Mouse (Mus musculus): ENCODE results near the gene Slc30a1. TPM values are rescaled to one million over a fixed set of nuclear protein-coding genes. Genes with fewer than 3 reads are reported as not detected.
A peak's percentile ranks its signal among the peaks of the same experiment; 100 is the strongest.

Gene Slc30a1
- polyA plus RNA-seq, 1 experiment from 2014 or later, result 4.5 TPM

DNA sequence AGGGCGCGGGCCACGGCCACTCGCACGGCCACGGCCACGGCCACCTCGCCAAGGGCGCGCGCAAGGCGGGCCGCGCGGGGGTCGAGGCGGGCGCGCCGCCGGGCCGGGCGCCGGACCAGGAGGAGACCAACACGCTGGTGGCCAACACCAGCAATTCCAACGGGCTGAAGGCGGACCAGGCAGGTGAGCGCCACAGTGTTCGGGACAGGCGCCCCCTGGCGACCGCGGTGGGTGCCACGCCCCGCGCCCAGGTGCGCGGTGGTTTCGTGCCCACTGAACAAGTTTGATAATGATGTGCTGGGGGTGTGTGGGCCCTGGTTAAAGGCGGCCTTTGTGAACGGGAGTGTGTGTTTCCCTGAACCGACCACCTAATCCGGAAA lies 854 bp downstream of the Slc30a1 start:
- Histone ChIP-seq H3K4me3 (replicated peaks) (peak overlapping the region; percentile 69), H3K9ac (peak overlapping the region; percentile 74), H3K4me2 (replicated peaks) (peak overlapping the region; percentile 95), H3K4me1 (replicated peaks) (peaks cover 32% of the 10 kb centered on the region), H3K9me3 (no peaks in the 10 kb centered on the region), H3K27me3 (replicated peaks) (no peaks in the 10 kb centered on the region), H3K27ac (peak overlapping the region; percentile 89), H3K36me3 (peaks cover 7% of the 10 kb centered on the region; the same call in 1 of the 2 replicates)
- WGBS, result under 1% methylated on average over 43 of the region's 43 CpGs
- ATAC-seq, result peak; percentile 56

DNA sequence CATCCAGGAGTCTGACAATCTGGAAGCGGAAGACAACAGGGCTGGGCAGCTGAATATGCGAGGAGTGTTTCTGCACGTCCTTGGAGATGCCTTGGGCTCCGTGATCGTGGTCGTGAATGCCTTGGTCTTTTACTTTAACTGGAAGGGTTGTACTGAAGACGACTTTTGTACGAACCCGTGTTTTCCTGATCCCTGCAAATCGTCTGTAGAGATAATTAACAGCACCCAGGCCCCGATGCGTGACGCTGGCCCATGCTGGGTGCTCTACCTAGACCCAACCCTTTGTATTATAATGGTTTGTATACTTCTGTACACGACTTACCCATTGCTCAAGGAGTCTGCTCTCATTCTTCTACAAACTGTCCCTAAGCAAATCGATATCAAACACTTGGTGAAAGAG lies 2.3 kb downstream of the Slc30a1 start:
- Histone ChIP-seq H3K27ac (no peak overlapping the region), H3K27me3 (replicated peaks) (no peaks in the 10 kb centered on the region), H3K4me1 (replicated peaks) (peaks cover 32% of the 10 kb centered on the region), H3K36me3 (peaks cover 7% of the 10 kb centered on the region; the same call in 1 of the 2 replicates), H3K4me2 (replicated peaks) (peak overlapping the region; percentile 95), H3K9me3 (no peaks in the 10 kb centered on the region), H3K4me3 (replicated peaks) (peak overlapping the region; percentile 69; the same call in 1 of the 2 replicates), H3K9ac (no peak overlapping the region)
- no peak for ATAC-seq
- 81% methylated on average over 15 of the region's 15 CpGs for WGBS

GRCm38 (mm10) chr1:191909316-191909715 lies 2.7 kb downstream of the Slc30a1 start:
- Histone ChIP-seq H3K9me3 (no peaks in the 10 kb centered on the region), H3K36me3 (peaks cover 7% of the 10 kb centered on the region; the same call in 1 of the 2 replicates), H3K4me1 (replicated peaks) (peaks cover 32% of the 10 kb centered on the region), H3K27ac (no peak overlapping the region), H3K4me3 (replicated peaks) (no peak overlapping the region), H3K9ac (no peak overlapping the region), H3K27me3 (replicated peaks) (no peaks in the 10 kb centered on the region), H3K4me2 (replicated peaks) (peak overlapping the region; percentile 95)
- no peak for ATAC-seq
- WGBS, result 94% methylated on average over 14 of the region's 14 CpGs

- H3K4me2 ChIP-seq (replicated peaks), result peak overlapping the region; percentile 95; the same call in 1 of the 2 replicates
- H3K4me3 ChIP-seq (replicated peaks), result no peak overlapping the region
- no peaks in the 10 kb centered on the region for H3K9me3 ChIP-seq
- no peak overlapping the region for H3K27ac ChIP-seq
- H3K4me1 ChIP-seq (replicated peaks), result peaks cover 29% of the 10 kb centered on the region
- H3K9ac ChIP-seq, result no peak overlapping the region
- H3K27me3 ChIP-seq (replicated peaks), result no peaks in the 10 kb centered on the region
- H3K36me3 ChIP-seq, result peaks cover 7% of the 10 kb centered on the region; the same call in 1 of the 2 replicates
- no peak for ATAC-seq
- 54% methylated on average over 3 of the region's 3 CpGs for WGBS
These were observed 4.1 kb downstream of the Slc30a1 start for GRCm38 (mm10) chr1:191910646-191911045.

DNA sequence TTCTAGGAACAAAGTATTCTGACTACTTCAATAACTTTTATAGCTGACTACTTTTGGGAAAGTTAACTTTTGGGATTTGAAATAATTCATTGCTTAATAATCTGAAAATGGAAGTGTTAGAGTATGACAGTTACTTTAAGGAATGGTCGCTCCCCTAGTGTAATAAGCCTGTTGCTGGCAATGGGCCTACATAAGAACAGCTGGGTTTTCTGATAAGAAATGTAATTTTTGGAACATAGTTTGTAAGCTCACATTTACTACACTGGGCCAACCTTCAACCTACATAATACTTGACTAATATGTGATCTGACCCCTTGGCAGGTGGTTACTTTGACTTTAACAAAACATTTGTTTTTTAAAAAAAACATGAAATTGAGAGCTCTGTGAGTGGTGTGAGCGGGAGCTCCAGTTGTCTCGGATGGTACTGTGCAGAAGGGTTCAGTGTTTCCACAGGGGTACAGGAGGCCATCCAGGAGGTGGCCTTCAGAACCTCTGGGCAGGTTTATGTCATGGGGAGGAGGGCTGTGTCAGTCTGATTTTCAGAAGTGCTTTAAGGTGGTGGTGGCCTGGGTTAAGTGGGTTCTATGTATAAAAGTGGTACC lies 4.6 kb downstream of the Slc30a1 start:
- Histone ChIP-seq H3K4me2 (replicated peaks) (peak overlapping the region; percentile 38; the same call in 1 of the 2 replicates), H3K27ac (no peak overlapping the region), H3K36me3 (peaks cover 7% of the 10 kb centered on the region; the same call in 1 of the 2 replicates), H3K4me1 (replicated peaks) (peaks cover 26% of the 10 kb centered on the region), H3K27me3 (replicated peaks) (no peaks in the 10 kb centered on the region), H3K9ac (no peak overlapping the region), H3K4me3 (replicated peaks) (no peak overlapping the region), H3K9me3 (no peaks in the 10 kb centered on the region)
- WGBS, result 65% methylated on average over 3 of the region's 3 CpGs
- ATAC-seq, result no peak

DNA sequence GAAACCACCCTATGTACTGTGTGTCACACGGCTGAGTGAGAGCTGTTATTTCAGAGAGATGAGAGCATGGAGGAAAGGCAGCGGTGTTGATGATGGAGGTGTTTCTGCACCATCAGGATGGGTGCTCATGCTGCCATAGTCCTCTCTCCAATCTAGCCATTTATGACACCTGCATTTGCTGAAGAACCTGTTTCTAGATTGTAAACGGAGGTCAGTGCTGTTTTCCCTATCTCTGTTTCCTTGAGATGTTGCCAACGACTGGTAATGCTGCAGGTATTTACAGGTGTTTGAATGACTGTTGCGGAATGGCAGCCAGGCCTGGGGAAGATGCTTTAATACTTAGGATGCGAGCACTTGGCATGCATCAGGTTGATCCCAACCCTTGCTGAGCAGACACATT lies 8.1 kb downstream of the Slc30a1 start:
- Histone ChIP-seq H3K4me1 (replicated peaks) (peaks cover 10% of the 10 kb centered on the region), H3K4me2 (replicated peaks) (no peak overlapping the region), H3K4me3 (replicated peaks) (no peak overlapping the region), H3K9ac (no peak overlapping the region), H3K27ac (no peak overlapping the region), H3K9me3 (no peaks in the 10 kb centered on the region), H3K27me3 (replicated peaks) (no peaks in the 10 kb centered on the region), H3K36me3 (no peaks in the 10 kb centered on the region)
- WGBS, result 65% methylated on average over 6 of the region's 6 CpGs
- peak; percentile 50 for ATAC-seq

DNA sequence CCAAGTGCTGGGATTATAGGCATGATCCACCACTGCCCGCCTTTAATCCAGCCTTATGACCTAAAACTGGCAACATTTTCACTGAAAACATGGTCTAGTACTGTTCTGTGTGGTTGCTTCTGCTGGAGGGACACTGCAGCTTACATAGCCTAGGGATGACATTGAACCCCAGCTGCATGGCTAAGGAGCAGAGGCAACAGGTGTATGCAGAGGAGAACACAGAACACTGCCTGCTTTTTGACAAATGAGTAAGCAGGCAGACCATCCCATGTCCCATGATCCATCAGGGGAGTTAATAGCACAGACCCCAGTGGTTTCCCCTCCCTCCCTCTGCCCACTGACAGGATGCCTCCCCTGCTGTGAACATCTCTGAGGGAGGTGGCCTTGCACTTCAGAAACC lies 9.0 kb downstream of the Slc30a1 start:
- H3K9ac ChIP-seq, result no peak overlapping the region
- WGBS, result 76% methylated on average over 1 of the region's 1 CpGs
- H3K9me3 ChIP-seq, result no peaks in the 10 kb centered on the region
- no peak overlapping the region for H3K27ac ChIP-seq
- H3K4me3 ChIP-seq (replicated peaks), result no peak overlapping the region
- peaks cover 8% of the 10 kb centered on the region; the same call in 1 of the 2 replicates for H3K4me1 ChIP-seq (replicated peaks)
- H3K27me3 ChIP-seq (replicated peaks), result no peaks in the 10 kb centered on the region
- no peak overlapping the region for H3K4me2 ChIP-seq (replicated peaks)
- no peaks in the 10 kb centered on the region for H3K36me3 ChIP-seq
- no peak for ATAC-seq

DNA sequence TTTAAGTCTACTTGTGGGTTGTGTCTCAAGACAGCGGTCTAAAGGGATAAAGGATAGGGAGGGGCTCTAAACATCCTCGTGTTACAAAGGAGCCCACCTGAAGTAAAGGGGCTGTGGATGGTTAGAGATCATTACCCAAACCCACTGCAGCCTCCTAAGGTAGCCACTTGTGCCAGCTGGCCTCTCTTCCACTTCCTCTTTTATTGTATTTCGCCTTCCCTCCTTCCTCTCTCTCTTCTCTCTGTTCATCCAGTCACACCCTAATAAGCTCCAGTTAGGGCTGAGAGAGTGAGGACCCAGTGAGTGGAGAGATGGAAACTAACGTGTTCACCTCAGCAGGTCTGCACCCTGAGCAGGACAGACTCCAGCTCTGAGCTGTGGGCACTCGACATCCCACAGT lies 10.3 kb downstream of the Slc30a1 start:
- Histone ChIP-seq H3K36me3 (no peaks in the 10 kb centered on the region), H3K4me2 (replicated peaks) (no peak overlapping the region), H3K9ac (no peak overlapping the region), H3K4me1 (replicated peaks) (peaks cover 4% of the 10 kb centered on the region; the same call in 1 of the 2 replicates), H3K9me3 (no peaks in the 10 kb centered on the region), H3K27ac (no peak overlapping the region), H3K27me3 (replicated peaks) (no peaks in the 10 kb centered on the region), H3K4me3 (replicated peaks) (no peak overlapping the region)
- 69% methylated on average over 5 of the region's 5 CpGs for WGBS
- ATAC-seq, result no peak

DNA sequence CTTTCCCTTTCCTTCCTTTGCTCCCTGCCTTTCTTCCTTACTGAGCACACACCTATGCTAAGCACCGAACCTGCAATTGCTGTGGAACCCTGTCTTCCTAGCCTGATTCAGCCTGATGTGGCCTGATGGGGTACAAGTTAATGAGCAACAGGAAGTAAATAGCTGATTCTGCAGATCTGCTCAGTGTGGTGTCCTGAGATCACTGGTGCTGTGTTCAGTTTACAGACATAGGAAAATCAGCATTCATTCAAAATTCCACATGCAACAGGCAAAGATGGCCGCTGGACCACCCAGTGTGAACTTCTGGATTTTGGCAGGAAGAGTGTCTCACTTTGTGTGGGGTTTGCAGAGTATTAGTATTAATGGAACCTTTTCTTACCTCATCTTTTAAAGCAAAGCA lies 12.8 kb downstream of the Slc30a1 start:
- H3K9me3 ChIP-seq, result no peaks in the 10 kb centered on the region
- H3K9ac ChIP-seq, result no peak overlapping the region
- no peak for ATAC-seq
- no peak overlapping the region for H3K27ac ChIP-seq
- no peaks in the 10 kb centered on the region for H3K36me3 ChIP-seq
- 55% methylated on average over 2 of the region's 2 CpGs for WGBS
- 0 out of 2 replicates have a peak, but pooled peaks cover 2% of the 10 kb centered on the region for H3K4me1 ChIP-seq (replicated peaks)
- H3K4me2 ChIP-seq (replicated peaks), result no peak overlapping the region
- H3K27me3 ChIP-seq (replicated peaks), result no peaks in the 10 kb centered on the region
- H3K4me3 ChIP-seq (replicated peaks), result no peak overlapping the region

GRCm38 (mm10) chr1:191921701-191922100 lies 15.1 kb downstream of the Slc30a1 start:
- no peak for ATAC-seq
- Histone ChIP-seq H3K9me3 (no peaks in the 10 kb centered on the region), H3K9ac (no peak overlapping the region), H3K4me2 (replicated peaks) (no peak overlapping the region), H3K4me1 (replicated peaks) (0 out of 2 replicates have a peak, but pooled peaks cover 2% of the 10 kb centered on the region), H3K4me3 (replicated peaks) (no peak overlapping the region), H3K27ac (no peak overlapping the region), H3K27me3 (replicated peaks) (no peaks in the 10 kb centered on the region), H3K36me3 (no peaks in the 10 kb centered on the region)
- WGBS, result 84% methylated on average over 3 of the region's 3 CpGs

GRCm38 (mm10) chr1:191925496-191925895 lies 18.9 kb downstream of the Slc30a1 start:
- WGBS, result 55% methylated on average over 4 of the region's 4 CpGs
- H3K36me3 ChIP-seq, result no peaks in the 10 kb centered on the region
- no peak overlapping the region for H3K4me3 ChIP-seq (replicated peaks)
- no peaks in the 10 kb centered on the region for H3K4me1 ChIP-seq (replicated peaks)
- no peak overlapping the region for H3K9ac ChIP-seq
- no peak for ATAC-seq
- no peak overlapping the region for H3K27ac ChIP-seq
- H3K27me3 ChIP-seq (replicated peaks), result no peaks in the 10 kb centered on the region
- H3K4me2 ChIP-seq (replicated peaks), result no peak overlapping the region
- H3K9me3 ChIP-seq, result no peaks in the 10 kb centered on the region

DNA sequence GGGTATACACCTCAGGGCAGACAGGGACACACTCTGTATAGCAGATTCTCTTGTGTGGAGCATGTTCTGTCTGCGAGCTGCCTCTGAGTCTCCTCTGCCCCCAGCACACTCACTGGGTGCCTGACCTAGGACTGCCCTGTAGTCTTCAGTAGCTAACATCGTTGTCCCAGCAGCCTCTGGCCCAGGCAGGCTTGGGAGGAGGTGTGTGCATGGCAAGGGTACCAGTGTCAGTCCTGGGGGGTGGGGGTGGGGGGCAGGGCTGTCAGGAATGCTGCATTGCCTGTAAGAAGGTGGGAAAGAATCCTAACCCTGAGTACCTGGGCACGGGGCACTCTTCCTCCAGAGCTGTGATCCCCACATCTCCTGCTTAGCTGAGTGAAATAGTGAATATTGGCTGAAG lies 20.1 kb downstream of the Slc30a1 start:
- no peak overlapping the region for H3K27ac ChIP-seq
- H3K4me1 ChIP-seq (replicated peaks), result no peaks in the 10 kb centered on the region
- ATAC-seq, result no peak
- no peak overlapping the region for H3K4me3 ChIP-seq (replicated peaks)
- H3K9ac ChIP-seq, result no peak overlapping the region
- H3K4me2 ChIP-seq (replicated peaks), result no peak overlapping the region
- no peaks in the 10 kb centered on the region for H3K36me3 ChIP-seq
- H3K9me3 ChIP-seq, result no peaks in the 10 kb centered on the region
- no peaks in the 10 kb centered on the region for H3K27me3 ChIP-seq (replicated peaks)
- WGBS, result 62% methylated on average over 3 of the region's 3 CpGs

DNA sequence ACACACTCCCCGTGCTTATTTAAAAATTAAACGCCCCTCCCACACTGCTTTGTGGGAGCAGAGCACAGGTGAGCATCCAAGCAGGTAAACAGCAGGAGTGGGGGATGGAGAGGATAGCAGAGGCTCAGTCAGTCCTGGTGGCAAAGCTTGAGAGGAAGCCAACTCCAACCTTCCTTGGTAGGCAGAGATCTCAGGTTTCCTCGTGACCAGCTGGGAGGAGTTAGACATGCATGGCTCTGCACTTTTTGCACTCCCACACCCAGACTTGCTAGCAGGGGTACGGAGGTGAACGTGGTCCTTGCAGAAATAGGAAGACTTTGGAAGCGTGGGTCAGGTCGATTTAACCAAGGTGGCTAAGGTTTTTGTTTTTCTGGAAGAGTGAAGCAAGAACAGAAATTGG lies 21.8 kb downstream of the Slc30a1 start:
- no peak overlapping the region for H3K4me3 ChIP-seq (replicated peaks)
- no peak overlapping the region for H3K27ac ChIP-seq
- WGBS, result 67% methylated on average over 7 of the region's 7 CpGs
- H3K9ac ChIP-seq, result no peak overlapping the region
- ATAC-seq, result peak; percentile 16; the same call in 1 of the 2 replicates
- no peaks in the 10 kb centered on the region for H3K36me3 ChIP-seq
- H3K4me1 ChIP-seq (replicated peaks), result no peaks in the 10 kb centered on the region
- no peaks in the 10 kb centered on the region for H3K9me3 ChIP-seq
- no peak overlapping the region for H3K4me2 ChIP-seq (replicated peaks)
- no peaks in the 10 kb centered on the region for H3K27me3 ChIP-seq (replicated peaks)
